Mouse (Mus musculus) liver (tissue): Measurements from ENCODE around the gene Trp53tg5.

Experiments
- DNase-seq: peaks from one replicate; pipeline ENCODE4 v3.0.0-alpha.2; 2020; ENCODE audit warnings: mixed read lengths

Gene Trp53tg5

GRCm38 (mm10) chr2:164430697-164431096, 42.8 kb downstream of the Trp53tg5 start:
- DNase-seq = no peak

- DNase-seq = no peak
Observed at GRCm38 (mm10) chr2:164429881-164430615, 43.5 kb downstream of the Trp53tg5 start.

- DNase-seq = no peak
Observed at GRCm38 (mm10) chr2:164428451-164428850, 45.1 kb downstream of the Trp53tg5 start.

GRCm38 (mm10) chr2:164426952-164427351, 46.6 kb downstream of the Trp53tg5 start:
- no peak for DNase-seq

GRCm38 (mm10) chr2:164426121-164426520, 47.4 kb downstream of the Trp53tg5 start:
- DNase-seq = no peak

- no peak for DNase-seq
Observed at GRCm38 (mm10) chr2:164425401-164425800, 48.1 kb downstream of the Trp53tg5 start.

- DNase-seq = no peak
Observed at GRCm38 (mm10) chr2:164424406-164424805, 49.1 kb downstream of the Trp53tg5 start.

GRCm38 (mm10) chr2:164423464-164423863, 50.1 kb downstream of the Trp53tg5 start:
- no peak for DNase-seq

GRCm38 (mm10) chr2:164422675-164423393, 50.7 kb downstream of the Trp53tg5 start:
- no peak for DNase-seq

- no peak for DNase-seq
Observed at GRCm38 (mm10) chr2:164421979-164422378, 51.5 kb downstream of the Trp53tg5 start.

- no peak for DNase-seq
Observed at GRCm38 (mm10) chr2:164421306-164421705, 52.2 kb downstream of the Trp53tg5 start.
